Mouse (Mus musculus) embryonic facial prominence, embryonic 10.5 days (tissue): ENCODE results near the gene Cit. TPM values are rescaled to one million over a fixed set of nuclear protein-coding genes. Genes with fewer than 3 reads are reported as not detected.

Source experiments
- DNase-seq: peaks from one replicate; pipeline ENCODE4 v3.0.0-alpha.2; 2017; ENCODE audit warnings: low spot score
- H3K27ac ChIP-seq: fragments of 300-500 bp; sonication (generic); replicated peaks from 2 replicates; pipeline ENCODE4 v1.5.1; 2016; ENCODE audit warnings: mild to moderate bottlenecking
- H3K27me3 ChIP-seq: fragments of 300-500 bp; sonication (generic); replicated peaks from 2 replicates; pipeline ENCODE4 v1.6.1; 2016; ENCODE audit warnings: low read depth, mild to moderate bottlenecking; ENCODE audit not compliant: poor library complexity, severe bottlenecking
- H3K36me3 ChIP-seq: fragments of 300-500 bp; sonication (generic); replicated peaks from 2 replicates; pipeline ENCODE4 v1.6.1; 2016; ENCODE audit warnings: mild to moderate bottlenecking, moderate library complexity
- H3K4me1 ChIP-seq: fragments of 300-500 bp; sonication (generic); 2 replicates; pipeline ENCODE4 v1.6.1; 2016
- H3K4me3 ChIP-seq: fragments of 300-500 bp; sonication (generic); 2 replicates; pipeline ENCODE4 v1.5.1; 2016; ENCODE audit warnings: mild to moderate bottlenecking, moderate library complexity
- H3K9me3 ChIP-seq: fragments of 300-500 bp; sonication (generic); 2 replicates; pipeline ENCODE4 v1.6.1; 2016; ENCODE audit warnings: mild to moderate bottlenecking
- WGBS: fragments of 180-500 bp; shearing (Covaris S2); methylation state at CpG from one replicate; pipeline ENCODE4 v1.1.7; 2016; 5-methylcytosine and 5-hydroxymethylcytosine counted together
- polyA plus RNA-seq: library from polyadenylated mRNA; unstranded; fragments of >200 nt; fragmentation: Nextera tagmentation; extraction: Ambion mirVana; gene quantifications from 2 replicates; pipeline ENCODE4 v1.2.1, GENCODE M21; 2016

Cit gene
- polyA plus RNA-seq, 1 experiment from 2014 or later, result 41.3 TPM

- no peak overlapping the region for H3K4me3 ChIP-seq
- no peaks in the 10 kb centered on the region for H3K4me1 ChIP-seq
- no peaks in the 10 kb centered on the region for H3K36me3 ChIP-seq
- DNase-seq, result no peak
- H3K27ac ChIP-seq, result no peak overlapping the region
- H3K27me3 ChIP-seq, result no peaks in the 10 kb centered on the region
- no peaks in the 10 kb centered on the region for H3K9me3 ChIP-seq
- 81% methylated on average over 4 of the region's 4 CpGs for WGBS
Observed at GRCm38 (mm10) chr5:116046246-116046645, 201.2 kb downstream of the Cit start.

GRCm38 (mm10) chr5:116048321-116048720, 203.2 kb downstream of the Cit start:
- H3K36me3 ChIP-seq, result no peaks in the 10 kb centered on the region
- H3K9me3 ChIP-seq, result no peaks in the 10 kb centered on the region
- no peak overlapping the region for H3K4me3 ChIP-seq
- no peak for DNase-seq
- 90% methylated on average over 3 of the region's 3 CpGs for WGBS
- no peaks in the 10 kb centered on the region for H3K27me3 ChIP-seq
- H3K4me1 ChIP-seq, result no peaks in the 10 kb centered on the region
- H3K27ac ChIP-seq, result no peak overlapping the region

- H3K27me3 ChIP-seq, result no peaks in the 10 kb centered on the region
- DNase-seq, result no peak
- WGBS, result 85% methylated on average over 4 of the region's 4 CpGs
- no peaks in the 10 kb centered on the region for H3K36me3 ChIP-seq
- no peaks in the 10 kb centered on the region for H3K9me3 ChIP-seq
- no peak overlapping the region for H3K27ac ChIP-seq
- H3K4me1 ChIP-seq, result no peaks in the 10 kb centered on the region
- H3K4me3 ChIP-seq, result no peak overlapping the region
Observed at GRCm38 (mm10) chr5:116049821-116050220, 204.7 kb downstream of the Cit start.

- Histone ChIP-seq H3K27ac (no peak overlapping the region), H3K4me3 (no peak overlapping the region), H3K4me1 (no peaks in the 10 kb centered on the region), H3K9me3 (no peaks in the 10 kb centered on the region), H3K36me3 (no peaks in the 10 kb centered on the region), H3K27me3 (no peaks in the 10 kb centered on the region)
- WGBS, result 87% methylated on average over 5 of the region's 5 CpGs
- no peak for DNase-seq
Observed at GRCm38 (mm10) chr5:116052171-116052570, 207.1 kb downstream of the Cit start.

GRCm38 (mm10) chr5:116052826-116053225, 207.7 kb downstream of the Cit start:
- WGBS, result 59% methylated on average over 6 of the region's 6 CpGs
- no peak for DNase-seq

More at GRCm38 (mm10) chr5:116052826-116053225, 207.7 kb downstream of the Cit start:
- H3K27ac ChIP-seq, result no peak overlapping the region
- H3K9me3 ChIP-seq, result no peaks in the 10 kb centered on the region
- no peaks in the 10 kb centered on the region for H3K4me1 ChIP-seq
- no peaks in the 10 kb centered on the region for H3K27me3 ChIP-seq
- H3K36me3 ChIP-seq, result no peaks in the 10 kb centered on the region
- H3K4me3 ChIP-seq, result no peak overlapping the region

Other genes starting within 250 kb of the Cit start
- gene Rab35, start 213.4 kb upstream of the Cit start, polyA plus RNA-seq, result 14.9 and 15.1 TPM in 2 replicates
- 8.7 and 9.1 TPM in 2 replicates for gene Bicdl1, start 113.7 kb upstream of the Cit start, polyA plus RNA-seq
- gene Prkab1, start 179.2 kb downstream of the Cit start, polyA plus RNA-seq, result 77.1 and 79.2 TPM in 2 replicates
- not detected in 2 replicates for gene Tmem233, start 238.0 kb downstream of the Cit start, polyA plus RNA-seq